Mouse (Mus musculus) hindbrain, embryonic 16.5 days (tissue): ENCODE results near the gene Wnk2. TPM values are rescaled to one million over a fixed set of nuclear protein-coding genes. Genes with fewer than 3 reads are reported as not detected.
A peak's percentile ranks its signal among the peaks of the same experiment; 100 is the strongest.

Experiments used
- ATAC-seq: fragments of 200-750 bp; cut with Nextera tagmentation; 2 replicates; pipeline ENCODE4 v1.8.0; 2017; ENCODE audit warnings: moderate TSS enrichment, moderate library complexity
- H3K27ac ChIP-seq: fragments of 300-500 bp; sonication (generic); 2 replicates; pipeline ENCODE4 v1.5.1; 2014; ENCODE audit warnings: low read depth, mild to moderate bottlenecking, control low read depth, low read length, moderate library complexity
- H3K27me3 ChIP-seq: fragments of 300-500 bp; sonication (generic); replicated peaks from 2 replicates; pipeline ENCODE4 v1.6.1; 2014; ENCODE audit warnings: low read length; ENCODE audit not compliant: control insufficient read depth, insufficient read depth
- H3K36me3 ChIP-seq: fragments of 300-500 bp; sonication (generic); 2 replicates; pipeline ENCODE4 v1.6.1; 2014; ENCODE audit warnings: mild to moderate bottlenecking, low read length, moderate library complexity, mixed read lengths; ENCODE audit not compliant: control insufficient read depth, insufficient read depth
- H3K4me1 ChIP-seq: fragments of 300-500 bp; sonication (generic); 2 replicates; pipeline ENCODE4 v1.6.1; 2014; ENCODE audit warnings: low read depth, low read length; ENCODE audit not compliant: control insufficient read depth, insufficient read depth
- H3K4me2 ChIP-seq: fragments of 300-500 bp; sonication (generic); 2 replicates; pipeline ENCODE4 v1.6.1; 2014; ENCODE audit warnings: mild to moderate bottlenecking, low read length, control low read depth, moderate library complexity
- H3K4me3 ChIP-seq: fragments of 300-500 bp; sonication (generic); 2 replicates; pipeline ENCODE4 v1.5.1; 2014; ENCODE audit warnings: mild to moderate bottlenecking, low read length, control low read depth, moderate library complexity
- H3K9ac ChIP-seq: fragments of 300-500 bp; sonication (generic); 2 replicates; pipeline ENCODE4 v1.6.1; 2014; ENCODE audit warnings: low read depth, mild to moderate bottlenecking, control low read depth, low read length, moderate library complexity
- H3K9me3 ChIP-seq: fragments of 300-500 bp; sonication (generic); 2 replicates; pipeline ENCODE4 v1.6.1; 2014; ENCODE audit warnings: mild to moderate bottlenecking, low read length, moderate library complexity; ENCODE audit not compliant: control insufficient read depth
- WGBS: fragments of 180-500 bp; shearing (Covaris S2); extraction: QIAGEN DNeasy Blood & Tissue Kit; methylation state at CpG from one replicate; pipeline ENCODE4 v1.1.7; 2014; 5-methylcytosine and 5-hydroxymethylcytosine counted together
- polyA plus RNA-seq: library from polyadenylated mRNA; unstranded; fragments of >200 nt; fragmentation: Nextera tagmentation; extraction: Ambion mirVana; gene quantifications from 2 replicates; pipeline ENCODE4 v1.2.1, GENCODE M21; 2015

Wnk2 gene
- polyA plus RNA-seq, 1 experiment from 2014 or later, result 15.6 TPM

DNA sequence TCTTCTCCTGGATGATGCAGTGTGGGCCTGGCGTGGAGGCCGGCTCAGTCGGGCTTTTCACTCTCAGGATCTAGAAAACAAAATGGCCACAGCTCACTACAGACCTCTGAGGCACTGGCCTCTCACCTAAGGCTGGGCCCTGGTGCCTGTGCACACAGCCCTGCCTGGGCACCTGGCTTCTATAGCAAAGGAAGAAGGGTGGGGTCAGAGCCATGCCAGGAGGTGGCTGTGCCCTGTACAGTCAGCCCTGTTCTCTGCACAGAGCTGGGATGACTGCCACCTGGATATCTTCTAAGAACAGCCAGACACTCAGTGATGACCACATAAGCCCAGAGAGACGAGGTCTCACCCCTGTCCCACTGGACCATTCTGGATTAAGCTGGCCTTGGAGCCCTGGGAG, 111.4 kb downstream of the Wnk2 start:
- H3K27ac ChIP-seq, result peak overlapping the region; percentile 29; the same call in 1 of the 2 replicates
- no peaks in the 10 kb centered on the region for H3K9me3 ChIP-seq
- no peak overlapping the region for H3K9ac ChIP-seq
- H3K4me3 ChIP-seq, result no peak overlapping the region
- no peak overlapping the region for H3K4me2 ChIP-seq
- ATAC-seq, result peak; percentile 35
- peaks cover 22% of the 10 kb centered on the region for H3K36me3 ChIP-seq
- WGBS, result 93% methylated on average over 4 of the region's 4 CpGs
- H3K27me3 ChIP-seq, result no peaks in the 10 kb centered on the region
- peaks cover 11% of the 10 kb centered on the region for H3K4me1 ChIP-seq

DNA sequence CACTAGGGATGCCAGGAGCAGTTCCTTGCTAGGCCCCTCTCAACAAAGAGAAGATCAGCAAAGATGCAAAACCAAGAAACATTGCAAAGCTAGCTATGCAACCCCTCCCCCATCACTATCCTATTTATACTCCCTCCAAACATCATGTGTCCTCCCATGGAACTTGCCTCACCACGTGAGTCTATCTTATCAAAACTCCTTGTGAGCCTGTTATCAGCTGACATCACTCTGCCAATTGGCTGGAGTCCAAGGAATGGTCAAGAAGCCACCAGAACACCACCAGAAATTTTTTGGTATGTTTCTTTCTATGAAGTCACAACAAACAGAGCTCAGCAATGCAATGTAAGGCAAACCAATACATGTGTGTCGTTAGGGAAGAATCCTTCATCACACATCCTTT, 116.8 kb downstream of the Wnk2 start:
- ATAC-seq, result no peak
- no peak overlapping the region for H3K9ac ChIP-seq
- H3K27me3 ChIP-seq, result no peaks in the 10 kb centered on the region
- no peak overlapping the region for H3K27ac ChIP-seq
- 80% methylated on average over 2 of the region's 2 CpGs for WGBS
- H3K9me3 ChIP-seq, result no peaks in the 10 kb centered on the region
- H3K4me3 ChIP-seq, result no peak overlapping the region
- H3K4me1 ChIP-seq, result no peaks in the 10 kb centered on the region
- no peak overlapping the region for H3K4me2 ChIP-seq
- H3K36me3 ChIP-seq, result peaks cover 12% of the 10 kb centered on the region

DNA sequence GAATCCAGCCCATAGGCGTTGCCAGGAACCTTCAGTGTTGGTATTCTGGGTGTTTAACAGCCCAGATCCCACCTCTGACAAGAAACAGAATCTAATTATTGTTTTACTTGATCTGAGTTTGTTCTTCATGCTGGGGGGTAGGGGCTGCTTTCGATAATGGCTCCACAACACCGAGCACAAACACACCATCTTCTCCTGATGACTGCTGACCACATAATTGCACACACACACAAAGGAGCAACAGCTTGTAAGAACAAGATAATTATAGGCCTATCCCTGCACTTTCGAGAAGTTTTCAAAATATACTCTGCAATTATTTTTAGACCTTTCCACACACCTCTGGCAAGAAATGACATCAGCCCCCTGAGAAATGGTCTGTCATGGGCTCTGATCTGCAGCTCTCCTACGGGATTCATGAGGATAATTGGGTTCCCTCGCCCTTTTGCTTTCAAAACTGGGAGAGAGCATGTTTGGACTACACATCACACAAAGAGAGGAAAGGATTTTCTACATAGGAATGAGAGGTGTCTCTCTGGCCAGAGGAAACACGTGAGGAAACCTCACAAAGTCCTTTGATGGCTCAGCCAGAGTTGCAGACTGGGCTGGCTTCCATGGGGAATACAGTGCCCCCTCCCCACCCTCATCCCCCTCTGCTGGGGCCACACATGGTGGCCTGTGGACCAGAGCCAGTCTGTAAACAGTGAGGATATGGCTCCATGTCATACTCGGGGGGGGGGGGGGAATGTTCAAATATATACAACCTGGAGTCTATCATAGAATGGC, 118.9 kb downstream of the Wnk2 start:
- no peak for ATAC-seq
- Histone ChIP-seq H3K9me3 (no peaks in the 10 kb centered on the region), H3K4me1 (0 out of 2 replicates have a peak, but pooled peaks cover 3% of the 10 kb centered on the region), H3K4me2 (no peak overlapping the region), H3K4me3 (no peak overlapping the region), H3K36me3 (no peaks in the 10 kb centered on the region), H3K27ac (no peak overlapping the region), H3K9ac (no peak overlapping the region), H3K27me3 (no peaks in the 10 kb centered on the region)
- WGBS, result 54% methylated on average over 8 of the region's 8 CpGs

DNA sequence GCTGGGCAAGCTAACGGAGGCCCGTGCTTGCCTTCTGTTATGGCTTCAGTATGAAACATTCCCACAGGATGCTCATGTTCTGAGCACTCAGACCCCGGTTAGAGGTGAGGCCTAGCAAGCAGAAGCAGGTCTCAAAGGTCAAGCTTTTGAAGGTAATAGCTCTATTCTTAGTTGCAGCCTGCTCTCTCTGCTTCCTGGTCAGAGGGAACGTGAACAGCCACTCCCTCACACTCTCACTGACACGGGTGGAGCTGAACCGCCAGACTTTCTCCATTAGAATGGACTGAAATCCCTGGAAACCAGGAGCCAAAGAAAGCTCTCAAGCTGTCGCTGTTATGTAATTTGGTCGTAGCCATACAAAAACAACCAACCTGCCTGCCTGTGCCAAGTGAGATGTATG, 120.8 kb downstream of the Wnk2 start:
- Histone ChIP-seq H3K27me3 (no peaks in the 10 kb centered on the region), H3K27ac (no peak overlapping the region), H3K9me3 (no peaks in the 10 kb centered on the region), H3K36me3 (no peaks in the 10 kb centered on the region), H3K4me1 (0 out of 2 replicates have a peak, but pooled peaks cover 3% of the 10 kb centered on the region), H3K9ac (no peak overlapping the region), H3K4me2 (no peak overlapping the region), H3K4me3 (no peak overlapping the region)
- WGBS, result 90% methylated on average over 8 of the region's 8 CpGs
- no peak for ATAC-seq

DNA sequence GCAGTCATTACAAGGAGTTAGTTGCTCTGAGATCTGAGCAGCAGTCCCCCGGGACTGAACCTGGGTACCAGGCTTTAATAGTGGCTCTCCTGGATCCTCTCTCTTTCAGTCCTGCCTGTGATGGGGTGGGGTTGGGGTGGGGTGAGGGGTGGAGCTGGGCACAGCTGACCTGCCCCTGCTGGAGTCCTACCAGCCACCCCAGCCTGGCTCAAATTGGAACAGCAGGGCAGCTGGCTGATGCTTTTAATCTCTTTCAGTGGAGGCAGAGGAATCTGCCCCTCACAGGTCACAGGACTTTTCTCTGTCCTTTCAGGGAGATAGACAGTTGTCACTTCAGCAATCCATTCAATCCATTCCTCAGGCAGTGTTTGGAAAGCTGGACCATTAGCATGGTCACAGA, 122.3 kb downstream of the Wnk2 start:
- Histone ChIP-seq H3K4me3 (no peak overlapping the region), H3K9ac (no peak overlapping the region), H3K27ac (no peak overlapping the region), H3K4me2 (no peak overlapping the region), H3K9me3 (no peaks in the 10 kb centered on the region), H3K36me3 (no peaks in the 10 kb centered on the region), H3K27me3 (no peaks in the 10 kb centered on the region), H3K4me1 (0 out of 2 replicates have a peak, but pooled peaks cover 3% of the 10 kb centered on the region)
- 14% methylated on average over 1 of the region's 1 CpGs for WGBS
- ATAC-seq, result 0 out of 2 replicates have a peak, but pooled peaks have one; percentile 24

DNA sequence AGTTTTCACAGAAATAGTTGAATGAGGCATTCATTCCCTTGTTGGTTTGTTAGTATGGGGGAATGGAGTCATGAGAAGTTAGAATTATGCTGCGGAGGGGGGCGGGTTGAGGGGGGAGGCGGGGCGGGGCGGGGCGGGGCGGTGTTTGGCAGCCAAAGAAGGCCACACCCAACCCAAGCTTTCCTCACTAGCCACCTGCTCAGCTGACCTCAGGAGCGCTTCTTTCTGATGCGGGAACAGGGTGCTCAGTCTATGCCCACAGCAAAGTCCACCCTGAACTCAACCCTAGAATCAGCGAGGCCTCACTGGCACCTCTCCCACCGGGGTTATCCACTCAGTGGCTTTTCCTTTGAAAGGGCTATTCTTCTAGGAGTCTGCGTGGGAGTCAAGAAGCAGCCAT, 123.1 kb downstream of the Wnk2 start:
- ATAC-seq, result no peak
- 13% methylated on average over 12 of the region's 12 CpGs for WGBS

DNA sequence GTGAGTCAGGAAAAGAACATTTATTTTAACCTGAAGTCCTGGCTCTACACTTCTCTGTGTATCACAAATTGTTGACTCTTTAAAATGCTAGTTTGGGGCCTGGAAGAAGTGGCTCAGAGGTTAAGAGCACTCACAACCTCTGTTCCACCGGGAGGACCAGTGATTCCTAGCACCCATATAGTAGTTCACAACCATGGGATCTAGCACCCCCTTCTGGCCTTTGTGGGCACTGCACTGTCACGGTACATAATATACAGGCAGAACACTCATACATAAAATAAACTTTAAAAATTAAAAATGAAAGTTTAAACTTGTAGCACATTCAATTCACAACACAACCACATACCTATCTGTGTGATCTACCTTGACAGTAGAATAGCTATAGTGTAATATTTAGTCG, 126.1 kb downstream of the Wnk2 start:
- Histone ChIP-seq H3K36me3 (no peaks in the 10 kb centered on the region), H3K4me1 (0 out of 2 replicates have a peak, but pooled peaks cover 3% of the 10 kb centered on the region), H3K27me3 (no peaks in the 10 kb centered on the region), H3K9ac (no peak overlapping the region), H3K4me3 (no peak overlapping the region), H3K27ac (no peak overlapping the region), H3K9me3 (no peaks in the 10 kb centered on the region), H3K4me2 (no peak overlapping the region)
- no peak for ATAC-seq
- WGBS, result 61% methylated on average over 3 of the region's 3 CpGs

More for the DNA sequence above, 123.1 kb downstream of the Wnk2 start:
- Histone ChIP-seq H3K4me2 (no peak overlapping the region), H3K9ac (no peak overlapping the region), H3K4me3 (no peak overlapping the region), H3K9me3 (no peaks in the 10 kb centered on the region), H3K27me3 (no peaks in the 10 kb centered on the region), H3K27ac (no peak overlapping the region), H3K4me1 (0 out of 2 replicates have a peak, but pooled peaks cover 3% of the 10 kb centered on the region), H3K36me3 (no peaks in the 10 kb centered on the region)

DNA sequence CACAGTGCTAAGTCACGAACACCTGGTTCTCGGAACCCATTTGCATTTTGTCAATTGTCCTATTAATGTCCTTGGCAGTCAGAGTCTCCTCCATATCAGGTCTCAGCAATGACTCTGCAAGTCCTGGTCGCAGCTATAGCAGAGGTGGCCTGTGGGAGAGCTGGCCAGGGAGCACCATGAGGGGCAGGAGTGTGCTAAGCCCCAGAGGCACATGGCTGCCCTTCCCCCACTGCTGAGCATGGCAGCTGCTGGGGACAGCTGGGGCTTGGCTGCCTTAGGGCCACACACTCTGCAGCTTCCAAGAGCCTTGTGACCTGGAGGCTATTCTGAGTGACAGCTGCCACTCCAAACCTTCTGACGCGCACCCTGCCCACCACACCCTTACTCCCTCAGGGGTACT, 127.7 kb downstream of the Wnk2 start:
- WGBS, result 39% methylated on average over 5 of the region's 5 CpGs
- no peaks in the 10 kb centered on the region for H3K36me3 ChIP-seq
- H3K4me2 ChIP-seq, result no peak overlapping the region
- no peaks in the 10 kb centered on the region for H3K9me3 ChIP-seq
- ATAC-seq, result no peak
- no peak overlapping the region for H3K27ac ChIP-seq
- peaks cover 18% of the 10 kb centered on the region for H3K4me1 ChIP-seq
- H3K9ac ChIP-seq, result no peak overlapping the region
- no peak overlapping the region for H3K4me3 ChIP-seq
- H3K27me3 ChIP-seq, result no peaks in the 10 kb centered on the region

DNA sequence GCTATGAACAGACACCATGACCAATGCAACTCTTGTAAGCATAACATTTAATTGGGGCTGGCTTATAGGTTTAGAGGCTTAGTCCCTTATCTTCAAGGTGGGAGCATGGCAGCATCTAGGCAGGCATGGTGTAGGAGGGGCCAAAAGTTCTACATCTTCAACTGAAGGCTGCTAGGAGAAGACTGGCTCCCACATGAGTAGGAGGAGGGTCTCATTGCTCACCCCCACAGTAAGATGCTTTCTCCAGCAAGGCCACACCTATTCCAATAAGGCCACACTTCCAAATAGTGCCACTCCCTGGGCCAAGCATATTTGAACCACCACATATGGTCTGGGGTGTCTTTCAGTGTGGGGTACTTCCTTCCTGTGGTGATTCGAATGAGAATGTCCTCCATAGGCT, 130.4 kb downstream of the Wnk2 start:
- Histone ChIP-seq H3K4me2 (no peak overlapping the region), H3K4me1 (peaks cover 16% of the 10 kb centered on the region), H3K4me3 (no peak overlapping the region), H3K27ac (no peak overlapping the region), H3K9ac (no peak overlapping the region), H3K27me3 (no peaks in the 10 kb centered on the region), H3K9me3 (no peaks in the 10 kb centered on the region), H3K36me3 (no peaks in the 10 kb centered on the region)
- ATAC-seq, result no peak
- 83% methylated on average over 1 of the region's 1 CpGs for WGBS
